Mouse (Mus musculus) kidney, embryonic 16.5 days (tissue): ENCODE results near the gene Ptprn2. TPM values are rescaled to one million over a fixed set of nuclear protein-coding genes. Genes with fewer than 3 reads are reported as not detected.

Experiments
- ATAC-seq: fragments of 200-750 bp; cut with Nextera tagmentation; 2 replicates; pipeline ENCODE4 v1.8.0; 2017; ENCODE audit warnings: moderate TSS enrichment; ENCODE audit not compliant: low FRiP score, low TSS enrichment
- H3K27ac ChIP-seq: fragments of 300-500 bp; sonication (generic); 2 replicates; pipeline ENCODE4 v1.5.1; 2014; ENCODE audit warnings: low read length
- H3K27me3 ChIP-seq: fragments of 300-500 bp; sonication (generic); 2 replicates; pipeline ENCODE4 v1.6.1; 2014; ENCODE audit warnings: low read length, control low read depth, mixed read lengths; ENCODE audit not compliant: insufficient read depth
- H3K36me3 ChIP-seq: fragments of 300-500 bp; sonication (generic); 2 replicates; pipeline ENCODE4 v1.6.1; 2014; ENCODE audit warnings: low read length, control low read depth, mixed read lengths; ENCODE audit not compliant: insufficient read depth
- H3K4me1 ChIP-seq: fragments of 300-500 bp; sonication (generic); 2 replicates; pipeline ENCODE4 v1.6.1; 2014; ENCODE audit warnings: low read length, control low read depth, mixed read lengths; ENCODE audit not compliant: insufficient read depth
- H3K4me2 ChIP-seq: fragments of 300-500 bp; sonication (generic); replicated peaks from 2 replicates; pipeline ENCODE4 v1.6.1; 2014; ENCODE audit warnings: low read depth, low read length
- H3K4me3 ChIP-seq: fragments of 300-500 bp; sonication (generic); 2 replicates; pipeline ENCODE4 v1.5.1; 2014; ENCODE audit warnings: mild to moderate bottlenecking, low read length
- H3K9ac ChIP-seq: fragments of 300-500 bp; sonication (generic); replicated peaks from 2 replicates; pipeline ENCODE4 v1.6.1; 2014; ENCODE audit warnings: low read length
- H3K9me3 ChIP-seq: fragments of 300-500 bp; sonication (generic); 2 replicates; pipeline ENCODE4 v1.6.1; 2016; ENCODE audit warnings: low read length, control low read depth
- WGBS: fragments of 180-500 bp; shearing (Covaris S2); extraction: QIAGEN DNeasy Blood & Tissue Kit; methylation state at CpG from one replicate; pipeline ENCODE4 v1.1.7; 2014; 5-methylcytosine and 5-hydroxymethylcytosine counted together
- polyA plus RNA-seq: library from polyadenylated mRNA; unstranded; fragments of >200 nt; fragmentation: Nextera tagmentation; extraction: Ambion mirVana; gene quantifications from 2 replicates; pipeline ENCODE4 v1.2.1, GENCODE M21; 2015

The Ptprn2 gene
- polyA plus RNA-seq, 1 experiment from 2014 or later, result not detected

GRCm38 (mm10) chr12:117149176-117149575, 663.7 kb downstream of the Ptprn2 start:
- Histone ChIP-seq H3K9ac (no peak overlapping the region), H3K9me3 (no peaks in the 10 kb centered on the region), H3K27me3 (peaks cover 63% of the 10 kb centered on the region), H3K4me2 (no peak overlapping the region), H3K27ac (no peak overlapping the region), H3K36me3 (no peaks in the 10 kb centered on the region), H3K4me3 (no peak overlapping the region), H3K4me1 (0 out of 2 replicates have a peak, but pooled peaks cover 8% of the 10 kb centered on the region)
- 5% methylated on average over 7 of the region's 7 CpGs for WGBS
- ATAC-seq, result no peak

DNA sequence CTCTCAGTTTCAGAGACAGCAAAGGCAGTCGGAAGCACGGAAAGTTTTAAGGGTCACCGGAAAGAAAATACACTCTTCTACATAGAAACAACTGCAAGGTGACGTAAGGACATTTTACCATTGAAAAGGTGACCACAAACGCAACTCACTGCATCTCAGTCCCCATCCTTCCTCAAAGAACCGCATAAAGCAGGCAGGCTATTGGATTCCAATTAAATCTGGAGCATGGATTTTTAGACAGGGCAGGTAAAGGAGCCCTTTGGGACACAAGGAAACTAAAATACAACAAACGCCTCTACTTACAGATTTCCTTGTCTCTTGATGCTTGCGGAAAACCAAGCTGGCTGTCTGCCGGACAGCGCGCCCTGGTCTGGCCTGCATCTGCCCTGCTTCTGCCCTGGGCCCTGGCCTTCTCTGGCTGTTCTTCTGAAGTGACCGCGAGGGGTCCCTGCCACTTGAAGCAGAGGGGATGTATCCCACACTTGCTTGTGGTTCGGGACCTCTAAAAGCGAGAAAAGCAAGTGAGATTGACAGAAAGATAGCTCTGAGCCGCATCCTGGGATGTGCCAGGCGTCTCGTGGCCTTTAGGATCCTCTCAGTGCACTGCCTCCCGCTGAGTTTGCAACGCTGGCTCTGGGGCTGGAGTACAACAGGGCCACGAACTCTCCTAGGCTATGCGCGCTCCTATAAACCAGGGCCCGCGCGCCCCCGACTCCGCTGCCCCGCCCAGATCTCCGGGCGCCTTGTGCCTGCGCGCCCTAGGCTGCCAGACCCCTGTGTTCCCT, 665.3 kb downstream of the Ptprn2 start:
- Histone ChIP-seq H3K4me2 (no peak overlapping the region), H3K36me3 (no peaks in the 10 kb centered on the region), H3K4me1 (0 out of 2 replicates have a peak, but pooled peaks cover 10% of the 10 kb centered on the region), H3K27me3 (peaks cover 80% of the 10 kb centered on the region), H3K9ac (no peak overlapping the region), H3K9me3 (no peaks in the 10 kb centered on the region), H3K27ac (no peak overlapping the region), H3K4me3 (no peak overlapping the region)
- ATAC-seq, result no peak
- 5% methylated on average over 33 of the region's 33 CpGs for WGBS

- peaks cover 86% of the 10 kb centered on the region for H3K27me3 ChIP-seq
- no peaks in the 10 kb centered on the region for H3K9me3 ChIP-seq
- 0 out of 2 replicates have a peak, but pooled peaks cover 10% of the 10 kb centered on the region for H3K4me1 ChIP-seq
- H3K4me2 ChIP-seq, result no peak overlapping the region
- no peak overlapping the region for H3K27ac ChIP-seq
- no peak for ATAC-seq
- H3K9ac ChIP-seq, result no peak overlapping the region
- WGBS, result 13% methylated on average over 7 of the region's 7 CpGs
- no peak overlapping the region for H3K4me3 ChIP-seq
- H3K36me3 ChIP-seq, result no peaks in the 10 kb centered on the region
These were observed 666.1 kb downstream of the Ptprn2 start for GRCm38 (mm10) chr12:117151611-117152010.

DNA sequence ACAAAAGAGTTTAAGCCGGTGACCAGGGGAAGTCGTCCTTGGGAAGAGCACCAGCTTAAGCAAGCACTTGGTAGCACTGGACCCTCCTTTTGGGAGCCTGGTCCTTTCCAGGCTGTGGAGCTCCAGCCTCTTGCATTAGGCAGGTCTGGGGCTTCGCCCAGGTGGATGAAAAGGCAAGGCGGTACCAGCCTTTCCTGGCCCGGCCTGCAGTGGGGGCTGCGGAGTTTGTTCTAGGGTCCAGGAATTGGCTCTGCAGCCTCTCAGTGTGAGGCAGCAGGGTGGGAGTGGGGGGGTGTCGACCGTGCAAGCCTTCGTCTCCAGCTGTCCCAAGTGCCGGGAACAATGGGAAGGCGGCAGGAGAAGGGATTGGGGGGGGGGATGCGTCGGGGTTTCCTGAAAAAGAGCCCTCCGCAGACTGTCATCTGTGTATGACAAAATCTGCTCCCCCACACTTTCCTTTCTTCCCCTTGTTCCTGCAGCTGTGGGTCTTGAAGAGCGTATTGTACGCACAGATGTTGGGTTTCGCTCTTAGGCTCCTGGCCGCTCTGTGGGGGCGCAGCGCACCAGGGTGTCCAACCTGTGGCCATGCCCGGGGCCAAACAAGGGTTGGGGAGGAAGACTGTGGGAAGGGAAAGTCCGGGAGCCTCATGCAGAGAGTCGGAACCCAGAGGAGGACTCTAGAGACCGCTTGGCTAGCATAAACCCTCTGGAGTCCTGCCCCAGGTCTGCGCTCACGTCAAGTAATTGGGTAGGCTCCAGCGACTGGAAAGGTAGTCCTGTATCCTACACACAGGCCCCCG, 667.0 kb downstream of the Ptprn2 start:
- 4% methylated on average over 28 of the region's 28 CpGs for WGBS
- Histone ChIP-seq H3K4me3 (no peak overlapping the region), H3K36me3 (no peaks in the 10 kb centered on the region), H3K4me1 (0 out of 2 replicates have a peak, but pooled peaks cover 10% of the 10 kb centered on the region), H3K27ac (no peak overlapping the region), H3K4me2 (no peak overlapping the region), H3K9ac (no peak overlapping the region), H3K9me3 (no peaks in the 10 kb centered on the region), H3K27me3 (peaks cover 89% of the 10 kb centered on the region)
- ATAC-seq, result no peak

DNA sequence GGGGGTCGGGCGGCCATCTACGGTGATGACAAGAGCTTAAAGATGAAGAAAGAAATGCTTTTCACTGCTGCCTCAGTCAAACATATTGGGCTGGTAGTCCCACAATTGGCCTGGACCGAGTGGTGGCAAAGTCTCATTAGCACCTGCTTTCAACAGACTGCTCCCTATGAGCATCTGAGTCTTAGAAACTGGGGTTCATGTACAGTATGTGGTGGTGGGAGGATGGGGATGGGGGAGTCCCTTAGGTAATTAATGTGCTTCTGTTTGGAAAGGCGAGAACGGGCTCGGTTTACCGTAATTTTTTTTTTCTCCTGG, 667.6 kb downstream of the Ptprn2 start:
- H3K9ac ChIP-seq, result no peak overlapping the region
- 0 out of 2 replicates have a peak, but pooled peaks cover 10% of the 10 kb centered on the region for H3K4me1 ChIP-seq
- H3K36me3 ChIP-seq, result no peaks in the 10 kb centered on the region
- H3K4me2 ChIP-seq, result peak overlapping the region; percentile 88
- 1% methylated on average over 8 of the region's 8 CpGs for WGBS
- H3K9me3 ChIP-seq, result no peaks in the 10 kb centered on the region
- peak overlapping the region; percentile 58 for H3K4me3 ChIP-seq
- ATAC-seq, result no peak
- H3K27me3 ChIP-seq, result peaks cover 91% of the 10 kb centered on the region
- H3K27ac ChIP-seq, result no peak overlapping the region

- Histone ChIP-seq H3K36me3 (no peaks in the 10 kb centered on the region), H3K4me2 (peak overlapping the region; percentile 88), H3K9me3 (no peaks in the 10 kb centered on the region), H3K4me1 (0 out of 2 replicates have a peak, but pooled peaks cover 10% of the 10 kb centered on the region), H3K4me3 (peak overlapping the region; percentile 58), H3K27me3 (peaks cover 92% of the 10 kb centered on the region), H3K9ac (peak overlapping the region; percentile 44; the same call in 1 of the 2 replicates), H3K27ac (no peak overlapping the region)
- ATAC-seq, result peak; percentile 83
- WGBS, result under 1% methylated on average over 66 of the region's 73 CpGs
These were observed 668.3 kb downstream of the Ptprn2 start for GRCm38 (mm10) chr12:117153671-117154355.

- Histone ChIP-seq H3K9ac (peak overlapping the region; percentile 44; the same call in 1 of the 2 replicates), H3K36me3 (no peaks in the 10 kb centered on the region), H3K27ac (no peak overlapping the region), H3K27me3 (peaks cover 94% of the 10 kb centered on the region), H3K9me3 (no peaks in the 10 kb centered on the region), H3K4me1 (peaks cover 12% of the 10 kb centered on the region; the same call in 1 of the 2 replicates), H3K4me3 (peak overlapping the region; percentile 58), H3K4me2 (peak overlapping the region; percentile 88)
- WGBS, result under 1% methylated on average over 27 of the region's 27 CpGs
- ATAC-seq, result no peak
These were observed 669.1 kb downstream of the Ptprn2 start for GRCm38 (mm10) chr12:117154356-117155243.

- H3K36me3 ChIP-seq, result no peaks in the 10 kb centered on the region
- peaks cover 97% of the 10 kb centered on the region for H3K27me3 ChIP-seq
- no peak overlapping the region for H3K4me2 ChIP-seq
- H3K27ac ChIP-seq, result no peak overlapping the region
- H3K4me3 ChIP-seq, result no peak overlapping the region
- H3K9me3 ChIP-seq, result no peaks in the 10 kb centered on the region
- WGBS, result 1% methylated on average over 33 of the region's 33 CpGs
- ATAC-seq, result no peak
- H3K4me1 ChIP-seq, result peaks cover 21% of the 10 kb centered on the region
- no peak overlapping the region for H3K9ac ChIP-seq
These were observed 670.0 kb downstream of the Ptprn2 start for GRCm38 (mm10) chr12:117155307-117156220.
